Mouse (Mus musculus) bone marrow, adult 2 months (tissue): Measurements from ENCODE around the gene Zfp830.

Experiments used
- CTCF ChIP-seq: fragments of 200-500 bp; IDR thresholded peaks from 2 replicates; pipeline ENCODE4 v1.5.1; 2011; ENCODE audit warnings: low read length, control low read depth; ENCODE audit not compliant: control insufficient read depth, insufficient read depth
- POLR2A ChIP-seq: fragments of 200-500 bp; IDR thresholded peaks from 2 replicates; pipeline ENCODE4 v1.6.1; 2011; ENCODE audit warnings: low read depth, mild to moderate bottlenecking, control low read depth, low read length, borderline replicate concordance; ENCODE audit not compliant: control insufficient read depth

- TF ChIP-seq CTCF: no peak
- TF ChIP-seq POLR2A: no peak
Measured at GRCm38 (mm10) chr11:82746857-82747366, 17.2 kb upstream of the Zfp830 start.
